Mouse (Mus musculus) limb, embryonic 14.5 days (tissue): ENCODE data around the gene Cops3. TPM values are rescaled to one million over a fixed set of nuclear protein-coding genes. Genes with fewer than 3 reads are reported as not detected.

Source experiments
- ATAC-seq: fragments of 200-750 bp; cut with Nextera tagmentation; 2 replicates; pipeline ENCODE4 v1.8.0; 2017; ENCODE audit warnings: low read depth, moderate number of reproducible peaks, moderate TSS enrichment; ENCODE audit not compliant: low FRiP score
- DNase-seq: peaks from one replicate; pipeline ENCODE4 v3.0.0-alpha.2; 2015; ENCODE audit warnings: low spot score
- H3K27ac ChIP-seq: fragments of 300-500 bp; sonication (generic); replicated peaks from 2 replicates; pipeline ENCODE4 v1.5.1; 2014; ENCODE audit warnings: low read depth, mild to moderate bottlenecking, low read length, moderate library complexity, mixed read lengths
- H3K27me3 ChIP-seq: fragments of 300-500 bp; sonication (generic); 2 replicates; pipeline ENCODE4 v1.6.1; 2014; ENCODE audit warnings: low read length, mixed read lengths; ENCODE audit not compliant: control insufficient read depth, insufficient read depth
- H3K36me3 ChIP-seq: fragments of 300-500 bp; sonication (generic); 2 replicates; pipeline ENCODE4 v1.6.1; 2014; ENCODE audit warnings: mild to moderate bottlenecking, low read length, moderate library complexity, mixed read lengths; ENCODE audit not compliant: control insufficient read depth, insufficient read depth
- H3K4me1 ChIP-seq: fragments of 300-500 bp; sonication (generic); 2 replicates; pipeline ENCODE4 v1.6.1; 2014; ENCODE audit warnings: antibody characterized with exemption, low read length, mixed read lengths; ENCODE audit not compliant: control insufficient read depth, insufficient read depth
- H3K4me2 ChIP-seq: fragments of 300-500 bp; sonication (generic); replicated peaks from 2 replicates; pipeline ENCODE4 v1.6.1; 2014; ENCODE audit warnings: low read depth, mild to moderate bottlenecking, low read length, moderate library complexity; ENCODE audit not compliant: severe bottlenecking
- H3K4me3 ChIP-seq: fragments of 300-500 bp; sonication (generic); replicated peaks from 2 replicates; pipeline ENCODE4 v1.5.1; 2014; ENCODE audit warnings: low read length
- H3K9ac ChIP-seq: fragments of 300-500 bp; sonication (generic); 2 replicates; pipeline ENCODE4 v1.6.1; 2014; ENCODE audit warnings: mild to moderate bottlenecking, low read depth, low read length, moderate library complexity; ENCODE audit not compliant: severe bottlenecking
- H3K9me3 ChIP-seq: fragments of 300-500 bp; sonication (generic); 2 replicates; pipeline ENCODE4 v1.6.1; 2016; ENCODE audit warnings: low read length; ENCODE audit not compliant: control insufficient read depth
- POLR2A ChIP-seq: fragments of 200-500 bp; IDR thresholded peaks from 2 replicates; pipeline ENCODE4 v1.8.0; 2012; ENCODE audit warnings: inconsistent platforms, mild to moderate bottlenecking, moderate library complexity, borderline replicate concordance; ENCODE audit not compliant: insufficient read depth, insufficient read length; ENCODE audit errors: extremely low read depth
- WGBS: fragments of 180-500 bp; shearing (Covaris S2); extraction: QIAGEN DNeasy Blood & Tissue Kit; methylation state at CpG from one replicate; pipeline ENCODE4 v1.1.7; 2014; 5-methylcytosine and 5-hydroxymethylcytosine counted together
- polyA plus RNA-seq, 2 experiments: library from polyadenylated mRNA; depleted of rRNA in 1 of 2; stranded (reverse) in 1 of 2; unstranded in 1 of 2; fragments of >200 nt; fragmentation: Nextera tagmentation in 1 of 2; extraction: Ambion mirVana in 1 of 2; gene quantifications; 2 replicates each; pipeline versions ENCODE4 v1.2.1 to v1.2.3; 2012 to 2014

Gene Cops3
- polyA plus RNA-seq, 2 experiments, result 84.2 to 198 TPM

DNA sequence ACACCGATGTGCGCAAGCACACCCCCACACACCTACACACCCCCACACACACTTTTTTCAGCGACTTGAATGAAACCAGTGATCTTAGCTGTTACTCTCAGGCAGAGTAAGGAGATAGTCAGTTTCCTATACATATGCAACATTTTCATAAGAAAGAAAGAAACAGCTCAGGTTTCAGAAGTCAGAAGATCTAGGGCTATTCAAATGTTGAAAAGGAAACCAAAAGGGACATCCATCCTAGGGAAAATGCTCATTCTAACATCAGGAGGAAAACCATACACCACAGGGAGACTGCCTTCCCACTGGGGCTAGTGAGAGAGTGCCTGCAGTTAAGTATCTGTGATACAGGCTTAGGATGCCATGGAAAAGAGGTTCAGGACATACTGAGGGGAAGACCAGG lies 18.0 kb downstream of the Cops3 start:
- peaks cover 99% of the 10 kb centered on the region for H3K36me3 ChIP-seq
- ATAC-seq, result no peak

GRCm38 (mm10) chr11:59817916-59818315 lies 21.7 kb downstream of the Cops3 start:
- peaks cover 68% of the 10 kb centered on the region for H3K36me3 ChIP-seq
- WGBS, result 99% methylated on average over 3 of the region's 3 CpGs

More for the DNA sequence above, 18.0 kb downstream of the Cops3 start:
- Histone ChIP-seq H3K9ac (no peak overlapping the region), H3K27ac (no peak overlapping the region), H3K4me1 (no peaks in the 10 kb centered on the region), H3K4me3 (no peak overlapping the region), H3K27me3 (no peaks in the 10 kb centered on the region), H3K4me2 (no peak overlapping the region), H3K9me3 (no peaks in the 10 kb centered on the region)
- no peak for TF ChIP-seq POLR2A
- no peak for DNase-seq
- WGBS, result 89% methylated on average over 3 of the region's 3 CpGs

GRCm38 (mm10) chr11:59815482-59816065 lies 24.1 kb downstream of the Cops3 start:
- ATAC-seq, result no peak
- no peaks in the 10 kb centered on the region for H3K9me3 ChIP-seq
- DNase-seq, result no peak
- H3K36me3 ChIP-seq, result peaks cover 44% of the 10 kb centered on the region
- H3K27ac ChIP-seq, result no peak overlapping the region
- no peak overlapping the region for H3K9ac ChIP-seq
- no peak overlapping the region for H3K4me2 ChIP-seq
- 92% methylated on average over 6 of the region's 6 CpGs for WGBS
- no peaks in the 10 kb centered on the region for H3K4me1 ChIP-seq
- no peak for TF ChIP-seq POLR2A
- H3K4me3 ChIP-seq, result no peak overlapping the region
- H3K27me3 ChIP-seq, result no peaks in the 10 kb centered on the region

More at GRCm38 (mm10) chr11:59817916-59818315, 21.7 kb downstream of the Cops3 start:
- Histone ChIP-seq H3K9ac (no peak overlapping the region), H3K4me3 (no peak overlapping the region), H3K4me1 (no peaks in the 10 kb centered on the region), H3K27ac (no peak overlapping the region), H3K27me3 (no peaks in the 10 kb centered on the region), H3K4me2 (no peak overlapping the region), H3K9me3 (no peaks in the 10 kb centered on the region)
- no peak for DNase-seq
- no peak for ATAC-seq
- TF ChIP-seq POLR2A, result no peak

- TF ChIP-seq POLR2A, result no peak
- ATAC-seq (no peak), DNase-seq (no peak)
- H3K27me3 ChIP-seq, result no peaks in the 10 kb centered on the region
- no peak overlapping the region for H3K4me2 ChIP-seq
- no peak overlapping the region for H3K9ac ChIP-seq
- H3K4me1 ChIP-seq, result no peaks in the 10 kb centered on the region
- peaks cover 38% of the 10 kb centered on the region for H3K36me3 ChIP-seq
- H3K27ac ChIP-seq, result no peak overlapping the region
- H3K4me3 ChIP-seq, result no peak overlapping the region
- WGBS, result 81% methylated on average over 6 of the region's 6 CpGs
- H3K9me3 ChIP-seq, result no peaks in the 10 kb centered on the region
These were observed 24.7 kb downstream of the Cops3 start for GRCm38 (mm10) chr11:59814936-59815335.

- H3K4me2 ChIP-seq, result no peak overlapping the region
- no peak for ATAC-seq
- no peak for DNase-seq
- no peak for TF ChIP-seq POLR2A
- 90% methylated on average over 1 of the region's 1 CpGs for WGBS
- no peak overlapping the region for H3K9ac ChIP-seq
- H3K4me1 ChIP-seq, result no peaks in the 10 kb centered on the region
- H3K27ac ChIP-seq, result no peak overlapping the region
- H3K27me3 ChIP-seq, result no peaks in the 10 kb centered on the region
- H3K9me3 ChIP-seq, result no peaks in the 10 kb centered on the region
- H3K36me3 ChIP-seq, result peaks cover 33% of the 10 kb centered on the region
- H3K4me3 ChIP-seq, result no peak overlapping the region
These were observed 25.3 kb downstream of the Cops3 start for GRCm38 (mm10) chr11:59814311-59814710.

GRCm38 (mm10) chr11:59813276-59813675 lies 26.4 kb downstream of the Cops3 start:
- DNase-seq (no peak), ATAC-seq (no peak)
- H3K4me1 ChIP-seq, result peaks cover 8% of the 10 kb centered on the region
- TF ChIP-seq POLR2A, result no peak
- H3K9me3 ChIP-seq, result no peaks in the 10 kb centered on the region
- H3K4me2 ChIP-seq, result no peak overlapping the region
- no peaks in the 10 kb centered on the region for H3K27me3 ChIP-seq
- H3K4me3 ChIP-seq, result no peak overlapping the region
- 56% methylated on average over 3 of the region's 3 CpGs for WGBS
- H3K36me3 ChIP-seq, result peaks cover 22% of the 10 kb centered on the region
- H3K27ac ChIP-seq, result no peak overlapping the region
- H3K9ac ChIP-seq, result no peak overlapping the region
